Mouse (Mus musculus): ENCODE measurements around the gene Gas1. TPM values are rescaled to one million over a fixed set of nuclear protein-coding genes. Genes with fewer than 3 reads are reported as not detected.

The Gas1 gene
- total RNA-seq, 2 experiments from 2014 or later = 23.9 to 26.0 TPM

DNA sequence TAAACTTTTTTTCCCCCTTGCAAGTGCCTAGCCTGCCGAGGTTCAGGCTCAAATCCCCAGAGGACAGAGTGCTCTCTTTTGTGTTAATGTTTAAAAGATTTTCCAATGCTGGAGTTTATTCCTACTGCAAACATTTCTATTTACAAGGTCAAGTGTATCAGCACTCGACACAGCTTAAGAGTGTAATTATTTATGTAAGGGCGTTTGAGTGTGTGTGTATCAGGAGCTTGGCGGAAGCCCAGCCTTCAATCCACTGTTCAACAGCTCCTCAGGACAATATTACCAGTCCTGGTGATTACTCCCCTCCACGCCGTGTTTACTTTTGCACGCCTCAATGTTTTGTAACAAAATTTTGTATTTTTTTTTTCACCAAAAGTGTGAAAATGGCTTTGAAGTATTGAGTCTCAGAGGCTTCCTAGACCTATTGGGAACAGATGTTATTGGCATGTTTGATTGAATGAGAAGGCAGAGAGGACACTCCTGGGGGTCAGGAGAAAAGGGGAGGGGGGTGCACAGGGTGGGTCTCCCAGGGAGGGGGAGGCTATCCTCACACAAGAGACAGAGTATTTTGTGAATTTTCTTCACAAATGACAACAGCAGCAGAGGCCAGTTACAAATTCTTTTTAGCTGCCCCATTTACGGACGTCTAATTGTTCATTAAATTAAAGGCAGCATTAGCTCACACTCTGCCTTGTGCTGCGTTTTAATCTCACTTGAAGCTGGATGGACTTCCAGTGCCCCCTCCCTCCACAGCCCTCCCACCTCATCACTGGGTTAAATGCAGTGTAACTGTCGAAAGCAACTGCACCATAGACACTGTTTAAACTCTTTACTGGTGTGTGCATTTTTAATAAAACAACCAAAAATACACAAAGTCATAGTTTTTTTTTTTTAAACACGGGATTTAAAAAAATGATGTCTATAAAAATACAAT lies 3.3 kb downstream of the Gas1 start:
- peak; percentile 25 to 39 for DNase-seq

DNA sequence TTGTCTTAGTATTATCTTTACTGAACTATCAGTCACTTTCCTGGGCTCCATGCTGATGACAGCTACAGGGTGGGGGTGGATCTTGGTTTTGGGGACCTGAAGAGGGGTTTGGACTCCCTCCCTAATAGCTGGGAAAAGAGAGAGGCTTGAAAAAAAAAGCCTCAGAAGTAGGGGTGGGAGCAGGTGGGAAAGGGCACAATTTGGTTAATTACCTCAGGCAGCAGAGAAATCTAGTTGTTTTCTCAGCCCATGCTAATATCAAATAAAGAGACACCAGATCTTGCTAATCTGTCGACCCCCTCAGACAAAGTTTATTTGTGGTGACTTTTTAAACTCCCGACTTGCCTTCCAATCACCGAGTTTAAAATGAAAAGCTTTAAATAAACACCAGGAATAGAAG lies 4.0 kb downstream of the Gas1 start:
- peak in 1 of 2 experiments; percentile 9 for DNase-seq

DNA sequence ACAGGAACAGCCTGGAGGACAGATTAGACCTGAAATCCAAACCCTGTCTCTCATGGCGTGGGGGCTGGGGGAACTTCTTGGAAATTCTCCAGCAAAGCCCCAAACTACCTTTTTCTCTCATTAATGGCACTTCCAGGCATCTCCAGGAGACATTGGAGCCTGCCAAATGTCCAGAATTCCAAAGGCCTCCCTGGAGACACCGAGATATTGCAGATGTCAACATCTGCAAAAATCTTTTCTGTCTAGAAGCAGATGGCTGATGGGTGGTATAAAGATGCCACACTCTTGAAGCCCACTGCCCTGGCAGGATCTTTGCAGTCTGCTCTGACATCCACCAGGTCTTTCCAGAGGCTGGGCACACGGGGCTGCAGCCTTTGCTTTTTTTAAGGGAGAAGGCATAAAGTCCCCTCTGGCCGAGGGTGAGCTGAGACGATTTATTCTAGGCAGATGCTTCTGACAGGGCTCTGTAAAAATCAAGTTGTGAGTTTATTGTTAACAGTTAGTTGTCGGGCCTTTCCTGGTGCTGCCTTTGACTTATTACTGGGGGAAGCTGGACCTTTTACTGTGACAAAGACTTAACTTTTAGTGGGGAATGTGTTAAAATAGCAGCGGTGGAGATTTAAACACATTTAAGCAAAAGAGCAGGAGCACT lies 4.7 kb downstream of the Gas1 start:
- peak; percentile 21 to 38 for DNase-seq

DNA sequence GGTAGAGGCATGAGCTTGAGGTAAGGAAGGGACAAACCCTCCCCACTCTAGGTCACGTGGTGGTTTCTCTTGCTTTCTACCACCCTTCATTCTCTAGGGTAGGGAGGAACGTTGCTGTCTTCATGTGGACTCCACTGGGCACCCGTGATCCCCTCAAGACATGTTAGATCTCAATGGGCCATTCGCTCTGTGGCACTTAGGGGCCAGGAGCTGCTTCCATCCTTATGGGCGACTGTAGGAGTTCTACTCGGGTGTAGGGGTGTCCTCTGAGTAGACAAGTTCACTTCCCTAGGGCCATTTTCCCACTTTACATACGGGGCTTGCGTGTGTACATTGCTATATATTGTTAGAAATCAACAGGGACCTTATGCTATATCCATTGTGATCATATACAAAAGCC lies 5.4 kb downstream of the Gas1 start:
- DNase-seq = no peak

DNA sequence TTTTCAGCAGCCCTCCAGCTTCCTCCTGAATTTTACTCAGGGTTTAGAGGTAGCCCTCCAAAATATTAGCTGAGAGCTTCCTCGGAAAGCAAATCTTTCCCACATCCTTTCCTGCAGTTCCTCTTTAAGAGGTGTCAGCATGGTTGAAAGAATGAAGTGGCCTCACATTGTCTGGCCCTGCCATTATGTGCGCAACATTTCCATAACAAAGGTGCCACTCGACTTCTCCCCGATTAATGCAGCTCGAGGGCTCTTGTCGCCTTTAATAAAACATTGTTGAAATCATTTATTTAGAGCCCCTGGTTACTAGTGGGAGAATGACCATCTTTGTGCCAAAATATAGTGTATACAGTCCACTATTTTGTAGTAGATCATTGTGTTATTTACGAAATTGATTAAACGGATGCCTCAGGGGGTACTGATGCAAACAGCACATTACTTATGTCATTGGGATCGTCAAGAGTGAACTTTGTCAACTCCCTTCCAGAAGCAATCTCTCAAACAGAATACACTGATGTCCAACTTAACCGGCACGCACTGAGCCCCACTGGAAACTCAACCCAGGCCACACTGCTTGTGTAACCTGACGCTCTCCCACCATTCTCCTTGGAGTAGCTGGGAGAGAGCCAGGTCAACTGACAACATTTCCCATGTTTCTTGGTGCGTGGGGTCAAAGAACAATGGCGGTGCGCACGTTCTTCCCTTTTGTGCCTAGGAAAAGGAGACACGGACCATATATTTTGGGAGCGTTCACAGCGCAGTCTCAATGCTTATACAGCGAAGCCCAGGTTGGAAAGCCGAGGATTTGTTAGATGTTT lies 6.1 kb downstream of the Gas1 start:
- DNase-seq = no peak

DNA sequence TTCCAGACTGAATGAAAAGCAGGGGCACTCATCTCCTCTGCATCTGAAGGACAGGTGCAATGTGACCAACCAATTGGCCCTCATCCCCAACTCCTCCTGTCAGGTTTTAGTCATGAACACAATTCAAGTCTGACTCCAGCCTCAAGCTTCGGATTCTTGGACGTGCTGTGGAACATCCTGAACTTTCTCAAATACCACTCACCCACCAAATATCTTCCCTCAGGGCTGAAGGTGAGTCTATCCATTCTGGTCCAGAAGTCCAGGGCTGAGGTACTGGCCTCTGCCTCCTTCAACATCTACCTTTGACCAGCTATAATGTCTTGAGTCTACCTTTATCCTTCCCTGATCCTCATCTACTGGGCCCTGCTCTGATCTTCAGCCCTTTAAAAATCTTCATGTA lies 8.1 kb downstream of the Gas1 start:
- no peak for DNase-seq

DNA sequence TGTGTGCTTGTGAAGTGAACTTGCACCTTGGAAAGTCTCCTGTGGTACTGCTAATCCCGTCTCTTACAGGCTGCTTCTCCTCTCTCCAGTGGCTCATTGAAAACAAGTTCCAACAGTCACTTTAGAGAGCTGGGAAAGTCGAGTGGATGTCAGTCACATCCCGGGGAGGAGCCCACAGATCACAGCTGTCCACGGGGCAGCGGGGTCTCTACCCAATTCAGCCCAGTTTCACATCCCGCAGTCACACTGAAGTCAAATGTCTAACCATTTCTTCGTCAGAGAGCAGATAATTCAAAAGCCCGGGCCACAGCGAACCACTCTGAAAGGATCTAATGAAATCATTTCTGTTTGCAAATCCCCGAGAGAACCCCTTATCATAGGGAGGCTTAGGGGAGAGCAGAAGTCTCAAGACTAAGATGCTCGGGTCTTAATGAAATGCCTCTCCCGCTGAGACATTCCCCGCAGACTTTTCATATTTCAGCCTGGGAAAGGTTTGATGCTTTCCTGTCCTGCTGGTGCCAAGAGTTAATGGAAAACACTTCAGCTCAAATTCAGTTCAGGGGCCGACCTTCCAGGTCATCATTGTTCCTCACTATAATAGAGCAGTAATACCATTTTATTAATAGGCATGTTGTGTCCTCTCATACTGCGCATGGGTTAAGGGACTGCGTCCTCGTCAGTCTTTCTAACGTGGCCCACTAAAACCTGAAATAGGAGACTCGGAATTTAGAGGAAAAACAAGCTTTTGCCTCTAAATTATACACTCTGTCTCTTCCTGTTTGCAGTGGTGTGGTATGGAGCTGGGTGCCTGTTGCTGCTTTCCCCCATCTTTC lies 20.7 kb downstream of the Gas1 start:
- DNase-seq = peak in 1 of 2 experiments; percentile 22

DNA sequence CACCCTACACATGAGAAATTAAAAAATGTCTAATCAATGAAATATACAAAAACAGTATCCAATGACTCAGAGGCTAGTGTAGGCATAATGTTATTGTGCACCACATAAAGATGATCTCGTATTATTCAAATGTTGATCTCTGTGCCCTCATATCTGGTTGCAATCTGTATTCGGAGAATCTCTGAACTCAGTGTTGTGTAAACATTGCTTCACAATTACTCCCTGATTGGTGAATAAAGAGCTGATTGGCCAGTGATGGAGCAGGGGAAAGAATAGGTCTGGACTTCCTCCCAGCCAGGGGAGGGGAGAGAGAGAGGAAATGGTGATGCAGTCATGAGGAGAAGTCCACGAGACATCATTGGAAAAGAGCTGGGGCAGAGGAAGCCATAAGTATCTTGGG lies 23.0 kb downstream of the Gas1 start:
- no peak for DNase-seq

DNA sequence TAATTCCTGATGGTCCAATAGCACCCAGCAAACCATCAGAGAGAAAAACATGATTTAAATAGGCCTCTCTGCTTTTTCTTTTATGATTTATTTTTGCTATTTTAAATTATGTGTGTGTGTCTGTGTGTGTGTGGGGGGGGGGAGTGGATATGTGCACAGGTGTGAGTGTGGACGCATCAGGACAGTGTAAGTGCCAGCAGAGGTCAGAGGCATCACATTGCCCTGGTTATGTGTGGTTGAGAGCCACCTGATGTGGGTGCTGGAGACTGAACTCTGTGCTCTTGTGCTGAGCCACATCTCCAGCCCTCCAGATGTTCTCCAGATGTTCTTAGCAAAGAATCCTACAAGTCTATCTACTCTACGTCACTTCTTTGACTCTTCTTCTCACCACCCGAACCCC lies 28.9 kb downstream of the Gas1 start:
- no peak for DNase-seq

DNA sequence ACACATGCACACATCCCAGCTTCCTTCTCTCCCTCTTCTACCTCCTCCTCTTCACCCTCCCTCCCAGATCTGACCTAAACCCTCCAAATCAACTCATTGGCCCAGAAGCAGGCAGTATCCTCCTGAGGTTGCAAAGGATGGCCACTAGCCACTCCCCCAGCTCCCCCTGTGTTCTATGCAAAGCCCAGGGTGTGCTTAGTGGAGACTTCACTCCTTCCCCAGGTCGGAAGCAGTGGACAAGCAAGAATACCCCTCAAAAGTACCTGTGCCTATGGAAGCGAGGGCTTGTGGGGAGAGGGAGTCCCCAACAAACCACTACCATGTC lies 29.3 kb downstream of the Gas1 start:
- no peak for DNase-seq

DNA sequence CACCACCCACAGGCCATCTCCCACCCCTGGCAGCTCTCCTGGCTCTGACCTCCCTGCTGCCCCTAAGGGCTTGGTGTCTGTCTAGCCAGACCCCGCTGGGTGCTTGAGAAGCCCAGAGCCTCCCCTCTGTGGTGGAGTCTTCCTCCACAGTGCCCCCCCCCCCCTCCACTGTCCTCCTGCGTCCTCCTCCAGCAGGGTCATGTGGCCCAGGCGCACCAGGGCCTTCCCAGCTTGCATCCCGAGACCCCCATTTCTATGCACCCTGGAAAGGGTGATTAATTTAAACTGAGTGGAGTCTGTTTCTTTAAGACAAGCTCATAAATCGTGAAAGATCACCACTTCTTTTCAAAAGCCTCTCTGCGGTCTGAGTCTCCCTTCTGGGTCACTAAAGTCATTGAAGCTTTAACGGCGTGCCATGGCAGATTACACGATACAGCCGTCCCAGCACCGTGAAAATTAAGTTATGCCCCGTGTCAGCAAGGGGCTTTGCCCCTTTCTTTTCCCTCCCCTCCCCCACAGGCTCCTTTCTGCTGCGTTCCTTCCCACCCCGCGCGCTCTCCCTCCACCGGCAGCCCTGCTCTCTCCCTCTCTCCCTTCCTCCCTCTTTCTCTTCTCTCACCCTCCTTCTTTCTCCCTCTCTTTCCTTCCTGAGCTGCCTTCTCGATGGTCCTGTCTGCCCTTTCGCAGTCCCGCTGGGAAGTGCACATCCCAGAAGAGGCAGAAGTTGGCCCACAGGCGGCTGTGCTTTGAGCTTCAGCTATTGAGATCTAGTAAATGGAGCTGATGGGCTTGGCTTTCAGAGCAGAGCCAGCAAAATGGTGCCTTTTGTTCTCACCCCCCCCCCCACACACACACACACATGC lies 29.9 kb downstream of the Gas1 start:
- no peak for DNase-seq

DNA sequence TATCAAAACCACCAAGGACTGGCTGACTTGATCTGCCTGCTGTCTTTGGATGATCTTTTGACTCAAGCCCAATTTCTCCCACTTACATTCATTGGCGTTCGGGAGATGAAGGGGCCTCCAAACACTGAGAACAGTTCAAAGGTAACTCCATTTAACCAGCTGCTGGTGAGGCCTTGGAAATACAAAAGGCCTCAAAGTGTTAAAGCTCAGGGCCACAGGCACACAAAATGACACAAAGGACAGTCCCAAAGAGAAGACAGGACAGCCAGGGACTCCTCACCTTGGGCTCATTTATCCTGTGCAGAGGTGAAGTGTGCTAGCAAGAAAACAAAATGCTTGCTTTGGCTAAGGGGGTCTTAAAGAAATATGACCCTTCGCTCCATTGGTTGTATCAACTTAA lies 30.9 kb downstream of the Gas1 start:
- no peak for DNase-seq

DNA sequence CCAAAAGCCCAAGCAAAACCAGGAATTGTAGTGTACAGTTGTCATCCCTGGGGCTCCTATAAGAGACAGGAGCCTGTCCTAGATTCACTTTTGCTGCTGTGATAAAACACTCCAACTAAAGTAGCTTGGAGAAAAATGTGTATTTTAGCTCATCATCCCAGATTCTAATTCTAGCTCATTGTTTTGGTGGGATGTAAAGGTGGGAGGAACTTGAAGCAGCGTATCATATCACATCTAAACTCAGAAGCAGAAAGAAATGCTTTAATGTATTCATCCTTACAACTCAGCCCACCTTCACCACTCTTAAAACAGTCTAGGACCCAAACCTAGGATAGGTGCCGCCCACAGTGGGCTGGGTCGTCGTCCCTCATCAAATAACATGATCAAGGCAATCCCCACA lies 40.2 kb downstream of the Gas1 start:
- no peak for DNase-seq

DNA sequence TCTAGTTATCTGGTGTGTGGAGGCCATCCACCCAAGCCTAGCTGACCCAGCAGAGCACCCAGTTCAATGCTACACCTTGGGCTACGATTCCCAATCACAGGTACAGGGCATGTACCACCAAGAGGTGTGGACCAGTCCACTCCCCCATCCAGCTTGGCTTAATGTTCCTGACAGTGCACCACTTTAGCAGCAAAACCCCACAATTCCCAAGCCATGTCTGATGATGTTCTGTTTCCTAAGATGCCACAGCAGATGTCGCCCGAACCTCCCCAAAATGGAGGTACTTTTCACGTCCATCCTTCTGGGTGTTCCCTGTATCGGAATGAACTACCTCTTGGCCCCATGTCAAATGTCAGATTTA lies 42.7 kb downstream of the Gas1 start:
- no peak for DNase-seq

DNA sequence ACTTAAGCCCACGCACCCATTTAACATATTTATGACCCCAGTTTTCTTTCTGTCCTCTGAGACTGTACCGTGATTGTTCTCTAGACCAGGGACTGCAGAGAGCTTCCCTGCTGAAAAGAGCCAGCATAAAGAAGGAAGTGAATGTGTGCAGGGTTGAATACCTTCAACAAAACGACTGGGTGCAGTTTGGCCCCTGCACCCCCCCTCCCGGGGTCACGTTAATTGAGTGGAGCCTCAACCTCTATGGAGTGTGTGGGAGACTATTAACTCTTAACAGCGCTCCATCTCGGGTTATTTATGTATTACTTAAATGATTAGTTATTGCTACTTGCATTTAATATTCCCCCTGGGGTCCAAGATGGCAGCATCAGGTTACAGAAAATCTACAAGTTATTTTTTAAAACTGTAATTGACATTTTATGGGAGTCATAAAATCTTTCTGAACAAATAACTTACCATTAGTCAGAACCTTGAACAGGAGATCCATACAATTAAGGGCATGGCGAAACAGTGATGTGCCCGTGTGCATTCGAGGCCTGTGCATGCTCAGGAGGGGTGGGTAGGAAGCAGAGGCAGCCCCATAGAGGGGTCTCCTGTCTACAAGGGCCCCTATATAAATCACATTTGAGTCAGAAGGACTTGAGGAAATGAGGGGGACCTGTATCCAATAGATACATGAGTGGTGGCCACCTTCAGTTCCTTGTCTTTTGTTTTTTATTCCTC lies 43.3 kb downstream of the Gas1 start:
- DNase-seq = no peak

DNA sequence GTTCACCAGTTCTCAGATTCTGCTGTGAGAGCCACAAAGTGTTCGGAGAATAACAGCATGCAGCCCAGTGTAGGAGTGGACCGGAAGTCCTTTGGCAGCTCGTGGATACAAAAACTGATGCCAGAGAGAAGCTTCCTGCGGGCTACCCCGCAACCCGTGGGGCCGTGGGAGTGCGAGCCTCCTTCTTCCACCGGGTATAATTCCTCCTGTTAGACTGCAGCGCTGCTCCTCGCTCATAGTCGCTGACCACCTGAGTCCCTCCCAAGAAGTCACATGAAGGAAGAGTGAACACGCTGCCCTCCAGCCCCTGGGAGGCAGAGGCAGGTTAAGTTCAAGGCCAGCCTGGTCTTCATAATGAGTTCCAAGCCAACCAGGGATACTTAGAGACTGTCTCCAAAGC lies 45.4 kb downstream of the Gas1 start:
- DNase-seq = no peak

DNA sequence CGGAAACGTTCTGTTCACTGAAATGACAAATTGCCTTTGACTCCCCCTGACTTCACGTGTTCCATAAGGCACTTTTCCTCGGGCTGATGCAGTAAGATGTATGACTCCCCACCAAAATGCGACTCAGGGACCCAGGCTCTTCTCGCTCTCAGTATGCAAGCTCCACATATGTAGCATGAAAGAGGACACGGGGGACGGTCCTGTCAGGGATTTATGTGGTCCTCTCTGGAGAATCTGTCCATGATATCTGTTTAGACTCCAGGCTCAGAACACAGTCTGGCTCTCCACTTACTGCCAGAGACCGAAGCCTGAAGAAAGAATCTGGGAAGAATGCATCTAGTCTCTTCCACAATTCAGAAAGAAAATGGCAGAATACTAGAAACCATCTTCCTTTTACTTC lies 47.6 kb downstream of the Gas1 start:
- no peak for DNase-seq

DNA sequence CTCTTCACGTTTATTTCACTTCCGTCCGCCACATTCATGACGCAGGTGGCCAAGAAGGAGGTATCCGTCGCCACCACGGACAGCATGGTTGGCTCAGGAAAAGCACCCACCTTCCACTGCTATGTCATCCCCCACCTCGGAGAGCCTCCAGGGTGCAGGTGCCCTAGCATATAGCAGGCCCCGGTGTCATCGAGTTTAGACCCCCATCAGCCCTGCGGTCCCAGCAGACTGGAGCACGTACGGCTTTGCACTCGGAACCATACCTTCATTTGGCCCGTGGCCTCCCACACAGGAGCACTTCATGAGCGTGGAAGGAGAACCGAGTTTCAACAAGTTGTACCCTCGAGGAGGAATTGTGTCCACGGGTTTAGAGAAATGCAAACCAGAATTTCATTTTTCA lies 50.8 kb downstream of the Gas1 start:
- no peak for DNase-seq

DNA sequence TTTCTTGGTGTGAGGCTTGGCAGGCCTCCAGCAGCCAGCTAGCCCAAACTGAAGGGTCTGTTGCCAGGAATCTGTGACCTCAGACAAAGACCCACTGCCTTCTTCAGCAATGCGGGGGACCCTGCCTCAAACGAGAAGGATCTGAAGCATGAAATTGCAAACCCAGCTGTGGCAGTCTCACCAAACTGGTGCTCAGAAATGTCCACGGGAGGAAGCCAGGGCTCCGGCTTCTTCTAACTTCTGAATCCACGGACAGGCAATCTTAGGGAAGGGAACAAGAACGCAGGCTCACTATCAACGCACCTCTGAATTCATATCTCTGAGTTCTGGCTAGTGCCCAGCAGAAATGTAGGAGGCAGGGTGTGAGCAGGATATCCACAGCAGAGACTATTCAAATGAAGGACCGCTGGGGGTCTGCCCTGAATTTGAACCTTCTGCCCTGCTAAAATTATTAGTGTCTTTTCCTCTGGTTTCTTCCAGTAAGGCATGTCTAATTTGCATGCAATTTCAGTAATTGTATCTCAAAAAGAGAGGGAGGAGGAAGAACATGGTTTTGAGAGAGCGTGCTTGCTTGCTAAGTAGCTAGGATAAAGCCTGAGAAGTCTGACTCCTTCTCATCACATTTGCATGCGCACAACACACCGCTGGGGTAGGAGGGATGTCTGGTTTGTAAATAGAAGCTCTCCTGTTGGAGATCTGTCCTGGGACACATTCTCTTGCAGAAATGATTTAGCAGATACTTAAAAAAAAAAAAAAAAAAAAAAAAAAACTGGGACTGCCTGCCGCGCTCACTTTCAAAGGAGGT lies 51.5 kb downstream of the Gas1 start:
- DNase-seq = no peak

DNA sequence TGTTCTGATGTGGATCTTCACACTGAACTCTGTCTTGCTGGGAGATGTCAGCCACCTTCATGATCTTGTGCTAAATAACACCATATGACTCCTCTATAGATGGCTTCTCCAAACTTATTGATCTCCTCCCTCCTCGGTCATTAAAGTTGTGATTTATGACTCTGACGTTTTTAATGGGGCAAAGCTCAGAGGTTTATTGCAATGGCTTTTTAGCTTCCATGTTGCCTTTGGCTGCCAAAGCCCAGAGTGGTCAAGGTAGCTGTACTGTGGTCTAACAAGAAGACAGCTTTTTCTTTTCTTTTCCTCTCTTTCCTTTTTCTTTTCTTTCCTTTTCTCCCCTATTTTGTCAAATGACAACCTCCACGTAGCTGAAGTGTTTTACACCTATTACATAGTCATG lies 52.1 kb downstream of the Gas1 start:
- DNase-seq = no peak
